Mouse (Mus musculus): ENCODE data around the gene Hoxd11.

The Hoxd11 gene

GRCm38 (mm10) chr2:74696442-74697335 lies 17.3 kb downstream of the Hoxd11 start:
- ChIA-PET POLR2A (interaction anchor here in 2 of 4 experiments (0.5 to 1.2 kb wide), 3 partner anchors 10 to 1427 kb away, joined by 3 to 4 read pairs (median 3); no protein-coding TSS in a partner anchor), CTCF (interaction anchor here in 2 of 4 experiments (0.5 to 1.2 kb wide), 5 partner anchors 10 to 467 kb away, joined by 3 to 4 read pairs (median 3); no protein-coding TSS in a partner anchor)

DNA sequence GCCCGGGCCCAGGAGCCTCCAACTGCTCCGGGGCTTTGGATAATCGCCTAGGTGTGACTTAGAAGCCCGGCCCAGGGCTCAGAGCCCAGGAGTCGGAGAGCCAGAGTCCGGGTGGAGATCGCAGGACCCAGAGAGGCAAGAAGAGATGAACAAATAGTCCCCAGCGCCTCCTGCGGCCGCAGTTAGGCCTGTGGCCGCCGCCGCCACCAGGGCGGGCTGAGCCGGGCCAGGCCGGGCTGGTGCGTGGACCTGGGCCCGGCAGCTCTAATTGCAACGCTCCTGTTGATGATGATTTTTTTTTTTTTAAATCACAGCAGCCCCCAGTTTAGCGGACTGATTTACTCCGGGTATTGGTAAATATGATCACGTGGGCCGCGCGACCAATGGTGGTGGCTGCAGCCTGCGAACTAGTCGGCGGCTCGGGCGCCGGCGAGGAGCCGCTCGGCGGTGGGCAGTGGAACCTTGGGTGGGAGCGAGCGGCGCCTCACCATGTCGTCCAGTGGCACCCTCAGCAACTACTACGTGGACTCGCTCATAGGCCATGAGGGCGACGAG lies 18.3 kb downstream of the Hoxd11 start, which contains the start of gene Hoxd9:
Hoxd9 (plus strand) TSS at position 161 of the 555 bp plus-strand sequence.
- ChIA-PET CTCF (interaction anchor here in 2 of 4 experiments (0.7 to 1.2 kb wide), 2 partner anchors 12 to 466 kb away, joined by 3 read pairs; no protein-coding TSS in a partner anchor), POLR2A (interaction anchor here in 2 of 4 experiments (0.5 to 1.2 kb wide), 2 partner anchors 9 to 1428 kb away, joined by 3 to 4 read pairs; no protein-coding TSS in a partner anchor)

GRCm38 (mm10) chr2:74698201-74699052 lies 19.1 kb downstream of the Hoxd11 start:
- ChIA-PET CTCF (no interaction called here), POLR2A (no interaction called here)

DNA sequence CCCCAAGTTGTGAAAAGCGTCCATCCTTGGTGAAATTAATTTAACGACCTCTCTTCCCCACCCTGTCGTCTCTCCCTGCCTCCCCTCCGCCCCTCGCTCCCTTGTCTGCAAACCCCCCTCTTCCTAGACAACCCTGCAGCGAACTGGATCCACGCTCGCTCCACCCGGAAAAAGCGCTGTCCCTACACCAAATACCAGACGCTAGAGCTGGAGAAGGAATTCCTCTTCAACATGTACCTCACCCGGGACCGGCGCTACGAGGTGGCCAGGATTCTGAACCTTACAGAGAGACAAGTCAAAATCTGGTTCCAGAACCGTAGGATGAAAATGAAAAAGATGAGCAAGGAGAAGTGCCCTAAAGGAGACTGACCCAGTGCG lies 19.7 kb downstream of the Hoxd11 start:
- ChIA-PET CTCF (no interaction called here), POLR2A (no interaction called here)

- CTCF ChIA-PET, result interaction anchor here in 3 of 4 experiments (0.5 to 1.6 kb wide), 5 partner anchors 9 to 616 kb away, joined by 3 to 6 read pairs (median 6); partner anchors contain the start of gene Hoxd10 (in 1 of the 3)
- POLR2A ChIA-PET, result interaction anchor here in 1 of 4 experiments (1.0 to 1.5 kb wide), 3 partner anchors 10 to 18 kb away, joined by 4 to 7 read pairs (median 5); no protein-coding TSS in a partner anchor
These were observed 20.5 kb downstream of the Hoxd11 start for GRCm38 (mm10) chr2:74699664-74700545.

GRCm38 (mm10) chr2:74700546-74701112 lies 21.3 kb downstream of the Hoxd11 start:
- CTCF ChIA-PET, result interaction anchor here in 3 of 4 experiments (0.5 to 2.0 kb wide), 8 partner anchors 9 to 889 kb away, joined by 3 to 8 read pairs (median 4); partner anchors contain the start of genes Hoxd10 (in 1 of the 3), Hoxd3 (in 1 of the 3) and Hoxd4 (in 1 of the 3)
- POLR2A ChIA-PET, result interaction anchor here in 1 of 4 experiments (0.9 to 1.5 kb wide), 4 partner anchors 9 to 19 kb away, joined by 3 to 7 read pairs (median 4); partner anchors contain the start of gene Hoxd10

DNA sequence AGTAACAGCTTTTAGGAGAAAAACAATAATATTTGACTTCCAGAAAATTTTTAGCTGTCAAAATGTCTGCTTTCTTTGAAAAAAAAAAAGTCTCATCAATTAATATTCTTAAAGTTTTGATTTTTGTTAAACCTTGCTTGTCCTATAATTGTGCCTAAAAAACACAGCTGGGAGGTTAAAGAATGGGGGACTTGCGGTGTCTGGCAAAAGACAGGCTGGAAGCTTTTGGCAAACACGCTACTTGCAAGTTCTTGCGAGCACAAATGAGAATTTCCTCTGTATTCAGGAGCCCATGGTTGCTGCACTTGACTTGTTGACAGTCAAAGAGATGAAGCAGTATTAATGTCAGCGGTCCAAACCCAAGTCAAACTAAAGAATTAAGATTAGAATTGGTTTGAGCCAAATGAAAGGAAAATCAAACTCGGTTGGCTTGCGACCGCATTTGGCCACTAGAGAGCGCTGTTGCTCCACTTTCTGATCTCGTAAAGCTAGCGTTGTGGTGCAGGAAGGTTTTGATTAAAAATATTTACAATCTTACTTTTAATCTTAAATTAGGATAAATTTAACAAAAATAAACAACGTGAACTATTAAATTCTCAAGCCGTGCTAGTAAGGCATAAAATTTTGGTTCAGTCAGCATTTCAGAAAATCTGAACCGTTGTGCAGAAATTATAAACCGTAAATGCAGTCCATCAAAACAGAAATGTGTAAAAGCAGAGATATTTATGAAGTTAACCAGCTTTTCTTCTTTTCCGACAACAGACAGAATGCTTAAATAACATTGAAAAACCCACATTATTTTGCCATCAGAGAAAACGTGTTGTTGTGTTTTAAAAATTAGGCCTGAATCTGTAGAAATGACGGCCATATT lies 22.8 kb downstream of the Hoxd11 start:
- CTCF ChIA-PET, result interaction anchor here (0.5 to 2.0 kb wide), 27 partner anchors 9 to 901 kb away, joined by 3 to 21 read pairs (median 3); partner anchors contain the start of genes Hoxd10 (in 1 of the 4), Hoxd3 (in 1 of the 4) and Hoxd4 (in 1 of the 4)
- POLR2A ChIA-PET, result interaction anchor here (0.5 to 1.3 kb wide), 6 partner anchors 11 to 628 kb away, joined by 3 to 4 read pairs (median 3); no protein-coding TSS in a partner anchor

DNA sequence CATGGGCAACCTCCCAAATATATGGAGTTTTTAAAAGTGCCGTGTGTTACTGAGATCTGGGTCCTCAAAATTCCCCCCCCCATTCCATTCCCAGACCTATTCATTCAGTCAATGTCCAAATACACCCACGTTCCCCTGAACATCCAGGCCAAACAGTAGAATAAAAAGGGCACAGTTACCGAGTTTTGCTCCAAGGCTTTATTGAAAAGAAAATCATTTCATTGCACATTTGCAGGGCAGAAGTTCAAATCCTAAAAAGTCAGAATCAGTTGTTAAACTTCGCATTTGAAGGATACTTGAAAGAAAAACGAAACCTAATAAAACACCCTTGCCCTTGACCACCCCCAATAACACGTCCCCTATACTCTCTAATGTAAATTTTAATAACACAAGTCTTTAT lies 23.5 kb downstream of the Hoxd11 start:
- ChIA-PET POLR2A (interaction anchor here in 2 of 4 experiments (1.2 to 1.3 kb wide), 3 partner anchors 12 to 180 kb away, joined by 3 to 4 read pairs (median 3); no protein-coding TSS in a partner anchor), CTCF (interaction anchor here (0.5 to 2.0 kb wide), 25 partner anchors 7 to 900 kb away, joined by 3 to 21 read pairs (median 3); partner anchors contain the start of genes Hoxd10 (in 1 of the 4), Hoxd3 (in 1 of the 4) and Hoxd4 (in 1 of the 4))

DNA sequence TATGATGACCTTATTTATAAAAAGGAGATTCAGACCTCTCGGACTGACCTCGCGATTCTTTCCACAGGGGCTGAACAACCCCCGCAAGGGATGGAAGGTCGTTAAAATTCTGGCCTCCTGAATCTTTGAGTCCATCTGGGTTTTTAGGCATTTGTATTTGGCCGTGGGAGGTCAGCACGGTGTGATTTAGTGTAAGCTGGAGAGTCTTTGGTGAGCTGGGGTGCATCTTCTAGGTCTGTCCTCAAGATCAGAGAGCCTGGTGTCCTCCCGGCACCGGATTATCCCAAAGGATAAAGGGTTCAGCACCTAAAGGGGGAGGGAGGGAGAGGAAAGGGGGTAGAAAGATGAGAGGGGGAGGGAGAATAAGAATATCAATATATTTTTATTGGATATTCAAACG lies 24.0 kb downstream of the Hoxd11 start:
- CTCF ChIA-PET, result interaction anchor here in 2 of 4 experiments (0.5 to 1.4 kb wide), 5 partner anchors 8 to 800 kb away, joined by 4 to 8 read pairs (median 7); no protein-coding TSS in a partner anchor

GRCm38 (mm10) chr2:74703720-74704392 lies 24.5 kb downstream of the Hoxd11 start:
- ChIA-PET POLR2A (interaction anchor here in 1 of 4 experiments (0.6 to 0.7 kb wide), 2 partner anchors 15 to 227 kb away, joined by 3 to 4 read pairs; no protein-coding TSS in a partner anchor), CTCF (interaction anchor here in 3 of 4 experiments (0.5 to 1.2 kb wide), 6 partner anchors 8 to 1303 kb away, joined by 3 to 8 read pairs (median 5); no protein-coding TSS in a partner anchor)

More for the DNA sequence above, 24.0 kb downstream of the Hoxd11 start:
- POLR2A ChIA-PET, result no interaction called here

- ChIA-PET POLR2A (interaction anchor here in 1 of 4 experiments (0.6 to 0.7 kb wide), 2 partner anchors 14 to 226 kb away, joined by 3 to 4 read pairs; no protein-coding TSS in a partner anchor), CTCF (interaction anchor here in 3 of 4 experiments (0.5 to 1.2 kb wide), 4 partner anchors 446 to 1302 kb away, joined by 3 to 8 read pairs (median 5); no protein-coding TSS in a partner anchor)
These were observed 25.1 kb downstream of the Hoxd11 start, which contains the start of gene Hoxd8 for GRCm38 (mm10) chr2:74704393-74704998. Gene Hoxd8 (plus strand): TSS chr2:74704615.

DNA sequence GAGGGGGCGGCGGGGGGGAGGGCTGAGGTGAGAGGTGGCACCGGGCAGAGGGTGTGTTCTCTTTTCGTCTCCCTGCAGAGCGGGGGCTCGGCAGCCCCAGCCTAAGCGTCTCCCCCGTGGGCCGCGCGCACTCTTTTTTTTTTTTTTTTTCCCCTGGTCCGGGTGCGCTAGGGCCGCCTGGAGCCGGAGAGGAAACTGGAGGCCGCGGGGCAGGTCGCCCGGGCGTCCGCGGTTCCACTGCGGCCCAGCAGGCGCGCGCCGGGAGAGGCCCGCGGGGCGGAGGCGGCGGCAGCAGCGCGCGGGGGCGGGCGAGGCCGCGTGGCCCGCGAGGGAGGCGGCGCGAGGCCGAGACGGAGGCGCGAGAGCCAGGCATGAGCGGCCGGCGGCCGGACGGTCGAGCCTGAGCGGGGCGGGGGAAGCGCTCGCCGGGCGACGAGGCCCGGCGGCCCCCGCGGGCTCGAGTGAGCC lies 25.7 kb downstream of the Hoxd11 start:
- CTCF ChIA-PET, result interaction anchor here in 2 of 4 experiments (0.6 to 1.5 kb wide), 3 partner anchors 23 to 446 kb away, joined by 3 to 5 read pairs (median 4); no protein-coding TSS in a partner anchor
- POLR2A ChIA-PET, result interaction anchor here in 1 of 4 experiments (0.8 to 1.5 kb wide), 2 partner anchors 15 to 24 kb away, joined by 3 to 5 read pairs; no protein-coding TSS in a partner anchor

- CTCF ChIA-PET, result interaction anchor here in 2 of 4 experiments (0.6 to 1.5 kb wide), 5 partner anchors 14 to 445 kb away, joined by 3 to 6 read pairs (median 4); no protein-coding TSS in a partner anchor
- POLR2A ChIA-PET, result interaction anchor here in 3 of 4 experiments (0.5 to 1.9 kb wide), 11 partner anchors 8 to 437 kb away, joined by 3 to 9 read pairs (median 4); partner anchors contain the start of gene Hoxd9 (in 1 of the 3)
These were observed 26.2 kb downstream of the Hoxd11 start for GRCm38 (mm10) chr2:74705467-74706089.

Data from embryonic stem cell, embryonic (primary cell).